Mouse (Mus musculus) ovary, postnatal 36 days (tissue): ENCODE measurements at regions not wholly inside any gene's neighbourhood (a gene's known extent, or its start where the extent isn't known, plus 50 kb on each side); places are given as distances from the start of the nearest gene placed in this dataset.

Source experiments
- DNase-seq: peaks from one replicate; pipeline ENCODE4 v3.0.0; 2022; ENCODE audit warnings: low spot score, mixed read lengths

DNA sequence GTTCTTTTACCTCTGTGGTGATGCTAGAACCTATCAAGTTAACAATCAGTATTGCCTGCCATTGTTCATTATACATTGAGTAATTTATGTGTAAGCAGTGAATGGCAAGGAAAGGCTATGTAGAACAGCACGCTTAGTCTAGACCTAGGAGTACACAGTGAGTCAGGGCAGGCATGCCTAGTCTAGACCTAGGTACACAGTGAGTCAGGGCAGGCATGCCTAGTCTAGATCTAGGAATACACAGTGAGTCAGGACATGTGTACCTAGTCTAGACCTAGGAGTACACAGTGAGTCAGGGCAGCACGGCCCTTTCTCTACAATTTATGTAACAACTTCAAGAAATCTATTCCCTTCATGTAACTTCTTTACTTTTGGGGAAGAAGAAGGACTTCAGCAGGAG lies 347.2 kb downstream of the Tmem232 start:
- DNase-seq, result no peak

DNA sequence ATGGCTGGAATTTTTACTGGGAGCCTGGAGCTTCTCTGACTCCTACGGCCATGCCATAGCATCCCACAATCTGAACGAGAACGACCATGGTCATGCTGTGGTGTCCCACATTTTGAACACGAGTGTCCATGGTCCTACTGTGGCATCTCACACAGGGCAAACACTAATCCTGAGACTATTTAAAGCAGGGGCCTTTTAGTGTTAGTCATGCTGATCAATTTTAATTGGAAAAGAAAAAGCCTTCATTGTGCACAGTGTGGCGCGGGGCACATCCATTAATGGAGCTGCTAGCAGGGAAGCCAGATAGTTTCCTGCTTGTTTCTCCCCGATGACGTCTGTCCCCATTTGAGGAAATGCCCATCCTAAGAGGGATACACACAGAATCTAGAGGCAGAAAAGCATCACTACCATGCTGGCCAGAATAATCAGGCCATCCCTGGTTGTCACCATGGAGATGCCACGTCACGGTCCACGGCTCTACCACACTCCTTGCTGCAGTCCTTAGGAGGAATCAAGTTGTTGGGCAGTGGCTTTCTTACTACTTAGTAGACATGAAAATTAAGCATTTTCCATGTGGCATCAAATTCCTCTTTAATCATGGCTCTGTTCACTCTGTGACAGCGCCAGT lies 348.0 kb downstream of the Tmem232 start:
- DNase-seq, result no peak

- DNase-seq, result no peak
Observed at GRCm38 (mm10) chr17:65190839-65191591, 349.6 kb downstream of the Tmem232 start.

- no peak for DNase-seq
Observed at GRCm38 (mm10) chr17:65181164-65181563, 345.3 kb upstream of the 4930583I09Rik start.

- no peak for DNase-seq
Observed at GRCm38 (mm10) chr17:65175770-65176169, 339.9 kb upstream of the 4930583I09Rik start.

DNA sequence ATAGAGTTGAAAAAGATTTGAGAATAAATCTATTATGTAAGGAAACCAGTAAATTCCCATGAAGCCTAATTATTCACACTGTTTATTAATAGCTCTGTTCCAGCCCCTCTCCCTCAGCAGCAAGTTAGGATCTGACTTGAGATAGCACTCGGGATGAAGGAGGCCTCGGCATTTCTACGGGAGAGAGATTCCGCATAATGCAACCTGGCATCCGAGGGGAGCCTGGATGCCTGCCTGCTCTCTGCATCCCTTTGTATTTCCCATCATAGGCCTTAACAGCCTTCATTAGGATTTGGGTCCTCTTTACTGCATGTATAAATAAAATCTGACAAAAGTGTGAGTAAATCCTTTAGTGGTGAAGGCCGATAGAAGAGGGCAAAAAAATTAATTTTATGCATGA lies 338.2 kb upstream of the 4930583I09Rik start:
- DNase-seq, result no peak

GRCm38 (mm10) chr17:65173236-65173635 lies 337.4 kb upstream of the 4930583I09Rik start:
- no peak for DNase-seq

DNA sequence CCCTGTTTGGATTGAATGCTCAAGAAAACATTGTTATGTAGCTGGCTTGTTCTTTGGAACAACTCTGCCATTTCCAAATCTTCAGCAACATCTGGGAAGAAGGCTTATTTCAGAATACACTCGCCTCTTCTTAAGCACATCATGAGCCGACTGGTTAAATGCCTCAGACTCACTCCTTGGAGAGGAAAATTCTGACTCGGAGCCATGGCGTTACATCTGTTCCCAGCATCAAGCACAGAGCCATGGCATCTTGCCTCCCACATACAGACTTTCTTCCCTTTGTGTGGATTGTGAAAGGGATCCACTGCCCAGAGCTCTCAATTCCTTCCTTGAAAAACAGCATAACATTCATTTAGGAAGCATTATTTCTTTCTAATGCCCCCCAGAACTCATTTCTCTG lies 334.8 kb upstream of the 4930583I09Rik start:
- DNase-seq, result no peak

DNA sequence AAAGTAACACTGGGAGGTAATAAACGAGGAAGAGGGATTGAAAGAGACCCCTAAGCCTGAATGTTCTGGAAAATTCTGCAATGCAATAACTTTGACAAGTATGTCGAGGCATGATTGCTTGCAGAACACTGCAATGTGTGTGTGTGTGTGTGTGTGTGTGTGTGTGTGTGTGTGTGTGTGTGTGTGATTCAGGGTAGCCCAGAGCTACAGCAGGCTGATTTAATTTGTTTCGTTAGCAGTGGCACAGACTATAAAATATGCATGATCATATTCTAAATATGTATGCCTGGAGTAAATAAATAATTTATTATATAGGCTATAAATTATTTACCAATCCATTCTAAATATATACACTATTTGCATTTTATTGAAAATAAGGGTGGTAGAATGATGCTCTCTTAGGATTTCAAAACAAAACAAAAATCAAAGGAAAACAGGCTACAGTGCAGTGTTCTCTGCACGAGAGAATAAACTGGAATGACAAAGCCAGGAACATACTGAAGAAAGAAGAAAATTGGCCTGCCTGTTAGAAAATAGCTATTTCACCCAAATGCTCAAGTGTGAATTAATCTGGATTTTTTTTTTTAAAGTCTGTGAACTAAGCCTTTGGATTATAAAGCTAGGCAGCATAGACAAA lies 334.2 kb upstream of the 4930583I09Rik start:
- DNase-seq, result no peak

- no peak for DNase-seq
Observed at GRCm38 (mm10) chr17:65146376-65146775, 310.5 kb upstream of the 4930583I09Rik start.

DNA sequence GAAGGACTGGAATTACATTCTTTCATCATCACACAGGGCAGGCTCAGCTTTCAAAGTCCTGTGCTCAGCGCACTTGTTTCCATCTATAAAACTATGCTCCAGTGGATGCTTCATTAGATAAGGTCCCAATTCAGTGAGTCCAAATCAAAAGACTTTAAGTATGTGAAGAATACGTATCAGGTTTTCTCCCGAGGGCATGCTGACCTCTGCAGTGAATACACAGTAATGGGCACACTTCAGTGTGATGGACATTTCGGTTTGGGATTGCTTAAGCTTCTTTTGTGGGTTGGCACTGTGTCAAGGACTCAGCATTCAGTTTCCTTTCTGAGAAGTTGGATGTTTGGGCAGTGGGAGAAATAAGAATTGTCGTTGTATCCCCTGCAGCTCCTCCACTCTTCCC lies 278.8 kb upstream of the 4930583I09Rik start:
- DNase-seq, result no peak

DNA sequence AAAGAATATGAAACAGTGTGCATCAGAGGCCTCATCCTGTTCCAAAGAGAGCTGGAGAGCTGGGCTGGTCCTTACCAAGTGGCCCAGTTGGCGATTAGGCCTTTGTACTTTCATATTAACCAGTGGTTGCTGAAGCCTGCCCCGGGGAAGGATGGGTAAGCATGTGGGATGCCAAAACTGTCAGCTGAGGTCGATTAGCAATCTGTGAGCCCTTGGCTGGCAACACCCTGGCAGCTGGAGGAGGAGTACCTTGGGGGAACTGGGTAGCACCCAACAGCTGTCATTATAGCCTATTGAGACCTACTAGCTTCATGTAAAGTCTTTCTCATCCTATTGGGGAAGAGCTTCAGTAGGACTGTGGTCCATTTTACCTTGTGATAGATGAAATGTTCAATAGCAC lies 277.2 kb upstream of the 4930583I09Rik start:
- DNase-seq, result no peak

DNA sequence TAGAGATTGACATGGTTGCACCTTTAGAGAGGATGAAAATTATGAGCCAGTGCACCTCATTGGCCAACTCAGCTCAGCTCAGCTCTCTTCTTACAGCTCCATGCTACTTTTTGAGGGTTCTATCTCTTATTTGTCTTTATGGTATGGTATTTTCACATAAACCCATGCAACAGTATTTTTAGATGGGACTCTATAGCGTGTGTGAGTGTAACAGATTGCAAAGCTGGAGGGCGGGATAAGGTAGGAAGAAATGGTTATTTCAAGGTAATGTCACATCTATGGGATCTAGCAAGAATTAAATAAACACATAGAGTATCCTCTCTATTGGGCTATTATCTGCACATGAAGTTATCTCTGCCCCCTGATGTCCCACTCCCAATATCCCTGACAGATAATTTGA lies 269.8 kb upstream of the 4930583I09Rik start:
- DNase-seq, result no peak

DNA sequence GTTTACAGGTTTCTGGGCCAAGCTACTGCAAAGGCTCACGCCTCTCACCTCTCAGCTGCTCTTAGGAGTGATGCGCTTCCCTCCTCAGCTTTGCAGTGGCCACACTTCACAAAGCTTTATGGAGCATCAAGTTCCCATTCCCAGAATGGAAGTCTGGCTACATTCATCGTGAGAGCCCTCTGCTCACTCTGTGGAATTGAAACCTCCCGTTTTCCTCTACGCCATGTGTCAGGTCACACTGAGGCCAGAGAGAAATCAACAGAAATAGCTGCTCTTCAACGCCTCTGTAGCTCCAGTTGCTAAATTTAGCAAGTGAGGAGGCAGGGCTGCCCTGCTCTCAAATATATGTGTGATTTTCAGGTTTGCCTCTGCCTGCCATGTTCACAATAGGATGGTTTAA lies 265.3 kb upstream of the 4930583I09Rik start:
- DNase-seq, result no peak

- no peak for DNase-seq
Observed at GRCm38 (mm10) chr17:65082249-65082648, 246.4 kb upstream of the 4930583I09Rik start.

DNA sequence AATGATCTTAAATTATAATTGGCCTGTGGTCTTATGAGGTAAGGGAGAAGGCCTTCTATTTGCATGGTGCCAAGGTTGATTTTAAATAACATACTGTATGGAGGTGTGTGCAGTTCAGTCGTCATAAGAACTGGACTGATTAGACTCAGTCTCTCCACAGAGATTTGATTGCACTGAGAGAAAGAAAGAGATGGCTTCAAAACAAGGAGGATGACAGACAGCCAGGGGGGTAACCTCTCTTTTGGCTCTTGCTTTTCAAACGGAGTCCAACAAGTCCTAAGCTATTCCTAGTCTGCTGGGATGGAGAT lies 245.9 kb upstream of the 4930583I09Rik start:
- no peak for DNase-seq

DNA sequence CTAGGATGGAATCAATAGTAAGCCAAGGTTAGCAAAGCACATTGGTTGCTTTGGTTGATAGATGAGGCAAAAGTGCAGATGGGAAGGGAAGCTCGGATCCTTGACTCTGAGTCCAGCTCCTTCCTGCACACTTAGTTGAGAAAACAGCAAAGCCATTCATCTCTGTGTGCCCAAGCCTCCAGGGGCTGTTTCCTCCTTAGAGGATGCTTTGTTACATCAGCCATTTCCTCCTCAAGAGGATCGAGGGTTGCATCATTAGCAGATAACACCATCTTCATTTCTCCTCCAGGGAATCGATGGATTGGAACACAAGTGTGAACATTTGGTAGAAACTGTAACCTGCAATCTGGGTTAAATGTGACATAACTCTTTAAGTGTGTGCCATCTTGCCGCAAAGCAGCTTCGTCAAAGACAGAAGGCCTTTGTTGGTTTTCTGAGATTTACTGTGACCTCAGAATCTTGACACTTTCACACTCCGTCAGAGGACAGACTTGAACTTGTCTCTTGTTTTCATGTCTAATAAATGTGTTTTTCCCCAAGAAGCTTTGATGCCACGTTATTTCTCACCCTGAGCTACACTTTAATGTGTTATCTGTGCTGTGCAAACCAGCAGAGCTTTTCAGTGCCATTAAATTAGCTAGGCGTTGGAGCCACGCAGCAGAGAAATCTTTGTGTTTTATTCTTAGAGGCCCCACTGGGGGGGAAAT lies 245.4 kb upstream of the 4930583I09Rik start:
- DNase-seq, result no peak

GRCm38 (mm10) chr17:65074878-65075277 lies 239.0 kb upstream of the 4930583I09Rik start:
- DNase-seq, result no peak

DNA sequence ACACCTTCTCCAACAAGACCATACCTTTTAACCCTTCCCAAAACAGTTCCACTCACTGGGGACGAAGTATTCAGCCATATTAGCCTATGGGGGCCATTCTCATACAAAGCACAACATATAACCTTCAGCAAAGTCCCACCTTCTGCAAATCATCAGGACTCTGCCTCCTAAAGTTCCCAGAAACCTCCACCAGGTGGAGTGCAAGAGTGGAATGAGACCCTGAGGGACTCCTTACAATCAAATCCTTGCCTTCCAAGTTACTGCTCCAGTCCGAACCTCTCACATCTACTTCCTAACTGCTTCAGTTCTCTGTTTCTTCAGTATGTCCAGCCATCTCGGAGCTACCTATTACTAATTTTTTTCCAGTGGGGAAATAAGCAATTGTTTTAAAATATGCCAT lies 235.2 kb upstream of the 4930583I09Rik start:
- peak; percentile 17 for DNase-seq

- DNase-seq, result no peak
Observed at GRCm38 (mm10) chr17:65066135-65066534, 230.3 kb upstream of the 4930583I09Rik start.

DNA sequence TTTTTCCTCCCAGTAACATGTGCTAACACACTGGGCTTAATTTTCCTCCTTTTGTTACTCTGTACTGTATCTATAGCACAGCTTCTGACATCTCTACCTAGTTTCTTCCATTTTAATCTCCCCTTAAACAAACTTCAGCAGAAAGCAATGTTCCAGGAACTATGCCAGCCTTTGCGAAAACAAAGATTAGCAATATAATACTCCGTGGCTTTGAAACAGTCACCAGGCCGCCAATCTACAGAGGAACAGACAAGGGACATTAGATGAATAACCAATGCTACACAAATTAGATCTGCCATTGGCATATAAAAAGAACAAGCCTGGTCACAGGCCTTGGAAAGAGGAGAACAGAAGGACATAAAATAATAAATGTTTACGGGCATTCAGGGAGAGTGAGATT lies 220.2 kb upstream of the 4930583I09Rik start:
- no peak for DNase-seq

- no peak for DNase-seq
Observed at GRCm38 (mm10) chr17:65049860-65050482, 214.1 kb upstream of the 4930583I09Rik start.
